Mouse (Mus musculus) forebrain, embryonic 10.5 days (tissue): ENCODE measurements around the gene Farp2. TPM values are rescaled to one million over a fixed set of nuclear protein-coding genes. Genes with fewer than 3 reads are reported as not detected.

ENCODE experiments used
- DNase-seq: peaks from one replicate; pipeline ENCODE4 v3.0.0-alpha.2; 2017; ENCODE audit warnings: low spot score; ENCODE audit errors: extremely low spot score
- H3K27ac ChIP-seq: fragments of 300-500 bp; sonication (generic); 2 replicates; pipeline ENCODE4 v1.5.1; 2016; ENCODE audit warnings: mild to moderate bottlenecking
- H3K27me3 ChIP-seq: fragments of 300-500 bp; sonication (generic); 2 replicates; pipeline ENCODE4 v1.6.1; 2016; ENCODE audit warnings: mild to moderate bottlenecking; ENCODE audit not compliant: poor library complexity, severe bottlenecking
- H3K36me3 ChIP-seq: fragments of 300-500 bp; sonication (generic); replicated peaks from 2 replicates; pipeline ENCODE4 v1.6.1; 2016; ENCODE audit warnings: mild to moderate bottlenecking, moderate library complexity
- H3K4me1 ChIP-seq: fragments of 300-500 bp; sonication (generic); 2 replicates; pipeline ENCODE4 v1.6.1; 2016
- H3K4me3 ChIP-seq: fragments of 300-500 bp; sonication (generic); 2 replicates; pipeline ENCODE4 v1.5.1; 2016; ENCODE audit warnings: mild to moderate bottlenecking, moderate library complexity
- H3K9me3 ChIP-seq: fragments of 300-500 bp; sonication (generic); 2 replicates; pipeline ENCODE4 v1.6.1; 2016; ENCODE audit warnings: mild to moderate bottlenecking, moderate library complexity
- WGBS: fragments of 180-500 bp; shearing (Covaris S2); methylation state at CpG from one replicate; pipeline ENCODE4 v1.1.7; 2016; 5-methylcytosine and 5-hydroxymethylcytosine counted together
- polyA plus RNA-seq: library from polyadenylated mRNA; unstranded; fragments of >200 nt; fragmentation: Nextera tagmentation; extraction: Ambion mirVana; gene quantifications from 2 replicates; pipeline ENCODE4 v1.2.1, GENCODE M21; 2016

Gene Farp2
- polyA plus RNA-seq, 1 experiment from 2014 or later, result 4.8 TPM

- no peak overlapping the region for H3K4me3 ChIP-seq
- WGBS, result 82% methylated on average over 4 of the region's 4 CpGs
- H3K9me3 ChIP-seq, result no peaks in the 10 kb centered on the region
- H3K36me3 ChIP-seq, result peaks cover 41% of the 10 kb centered on the region
- H3K4me1 ChIP-seq, result no peaks in the 10 kb centered on the region; the same call in 1 of the 2 replicates
- no peak for DNase-seq
- H3K27me3 ChIP-seq, result no peaks in the 10 kb centered on the region
- peak overlapping the region; percentile 40 for H3K27ac ChIP-seq
Observed at GRCm38 (mm10) chr1:93618059-93618748, 106.3 kb downstream of the Farp2 start.

GRCm38 (mm10) chr1:93618948-93619347 is 107.1 kb downstream of the Farp2 start:
- WGBS, result 84% methylated on average over 5 of the region's 5 CpGs
- H3K36me3 ChIP-seq, result peaks cover 49% of the 10 kb centered on the region

GRCm38 (mm10) chr1:93624502-93624901 is 112.6 kb downstream of the Farp2 start:
- Histone ChIP-seq H3K36me3 (peaks cover 94% of the 10 kb centered on the region), H3K27me3 (no peaks in the 10 kb centered on the region), H3K4me1 (no peaks in the 10 kb centered on the region), H3K4me3 (no peak overlapping the region), H3K9me3 (no peaks in the 10 kb centered on the region), H3K27ac (no peak overlapping the region)
- WGBS, result 78% methylated on average over 1 of the region's 1 CpGs
- no peak for DNase-seq

More at GRCm38 (mm10) chr1:93618948-93619347, 107.1 kb downstream of the Farp2 start:
- Histone ChIP-seq H3K4me3 (no peak overlapping the region), H3K9me3 (no peaks in the 10 kb centered on the region), H3K27me3 (no peaks in the 10 kb centered on the region), H3K4me1 (no peaks in the 10 kb centered on the region; the same call in 1 of the 2 replicates), H3K27ac (peak overlapping the region; percentile 40; the same call in 1 of the 2 replicates)
- no peak for DNase-seq

- no peak overlapping the region for H3K27ac ChIP-seq
- H3K27me3 ChIP-seq, result no peaks in the 10 kb centered on the region
- H3K4me1 ChIP-seq, result peaks cover 22% of the 10 kb centered on the region
- H3K4me3 ChIP-seq, result no peak overlapping the region
- 89% methylated on average over 3 of the region's 3 CpGs for WGBS
- H3K36me3 ChIP-seq, result peaks cover 69% of the 10 kb centered on the region
- no peak for DNase-seq
- no peaks in the 10 kb centered on the region for H3K9me3 ChIP-seq
Observed at GRCm38 (mm10) chr1:93630796-93631195, 118.9 kb downstream of the Farp2 start.

GRCm38 (mm10) chr1:93632723-93633122 is 120.8 kb downstream of the Farp2 start:
- Histone ChIP-seq H3K36me3 (peaks cover 50% of the 10 kb centered on the region), H3K4me1 (peaks cover 28% of the 10 kb centered on the region), H3K27ac (no peak overlapping the region), H3K4me3 (no peak overlapping the region), H3K27me3 (no peaks in the 10 kb centered on the region), H3K9me3 (no peaks in the 10 kb centered on the region)
- WGBS, result 96% methylated on average over 3 of the region's 3 CpGs
- no peak for DNase-seq

- Histone ChIP-seq H3K4me1 (peaks cover 28% of the 10 kb centered on the region), H3K4me3 (peak overlapping the region; percentile 97), H3K27me3 (no peaks in the 10 kb centered on the region), H3K27ac (peak overlapping the region; percentile 94), H3K36me3 (peaks cover 33% of the 10 kb centered on the region), H3K9me3 (no peaks in the 10 kb centered on the region)
- DNase-seq, result no peak
- 12% methylated on average over 6 of the region's 6 CpGs for WGBS
Observed at GRCm38 (mm10) chr1:93634481-93634891, 122.6 kb downstream of the Farp2 start.

- no peaks in the 10 kb centered on the region for H3K27me3 ChIP-seq
- H3K9me3 ChIP-seq, result no peaks in the 10 kb centered on the region
- peaks cover 28% of the 10 kb centered on the region for H3K36me3 ChIP-seq
- peak overlapping the region; percentile 94 for H3K27ac ChIP-seq
- DNase-seq, result no peak
- H3K4me3 ChIP-seq, result peak overlapping the region; percentile 97
- peaks cover 28% of the 10 kb centered on the region for H3K4me1 ChIP-seq
- under 1% methylated on average over 58 of the region's 58 CpGs for WGBS
Observed at GRCm38 (mm10) chr1:93635091-93635579, 123.3 kb downstream of the Farp2 start.

- H3K27me3 ChIP-seq, result no peaks in the 10 kb centered on the region
- H3K9me3 ChIP-seq, result no peaks in the 10 kb centered on the region
- H3K4me3 ChIP-seq, result peak overlapping the region; percentile 97
- H3K36me3 ChIP-seq, result peaks cover 23% of the 10 kb centered on the region
- H3K27ac ChIP-seq, result peak overlapping the region; percentile 94
- peak; percentile 99 for DNase-seq
- WGBS, result 1% methylated on average over 44 of the region's 44 CpGs
- H3K4me1 ChIP-seq, result peaks cover 28% of the 10 kb centered on the region
Observed at GRCm38 (mm10) chr1:93635580-93636192, 123.8 kb downstream of the Farp2 start.

GRCm38 (mm10) chr1:93636211-93636897 is 124.5 kb downstream of the Farp2 start:
- peaks cover 17% of the 10 kb centered on the region for H3K36me3 ChIP-seq
- H3K27ac ChIP-seq, result peak overlapping the region; percentile 94
- H3K4me1 ChIP-seq, result peaks cover 28% of the 10 kb centered on the region
- WGBS, result 31% methylated on average over 7 of the region's 7 CpGs
- no peak for DNase-seq
- peak overlapping the region; percentile 97 for H3K4me3 ChIP-seq
- no peaks in the 10 kb centered on the region for H3K9me3 ChIP-seq
- H3K27me3 ChIP-seq, result no peaks in the 10 kb centered on the region

GRCm38 (mm10) chr1:93641978-93642377 is 130.1 kb downstream of the Farp2 start:
- WGBS, result 87% methylated on average over 2 of the region's 2 CpGs
- Histone ChIP-seq H3K4me3 (no peak overlapping the region), H3K27me3 (no peaks in the 10 kb centered on the region), H3K9me3 (no peaks in the 10 kb centered on the region; the same call in 1 of the 2 replicates), H3K27ac (no peak overlapping the region), H3K36me3 (no peaks in the 10 kb centered on the region), H3K4me1 (no peaks in the 10 kb centered on the region)
- no peak for DNase-seq

- H3K4me3 ChIP-seq, result no peak overlapping the region
- H3K4me1 ChIP-seq, result no peaks in the 10 kb centered on the region
- no peaks in the 10 kb centered on the region; the same call in 1 of the 2 replicates for H3K9me3 ChIP-seq
- WGBS, result 92% methylated on average over 2 of the region's 2 CpGs
- H3K27me3 ChIP-seq, result no peaks in the 10 kb centered on the region
- no peak overlapping the region for H3K27ac ChIP-seq
- DNase-seq, result no peak
- no peaks in the 10 kb centered on the region for H3K36me3 ChIP-seq
Observed at GRCm38 (mm10) chr1:93642692-93643091, 130.8 kb downstream of the Farp2 start.

- no peak overlapping the region for H3K4me3 ChIP-seq
- no peaks in the 10 kb centered on the region for H3K36me3 ChIP-seq
- no peak overlapping the region for H3K27ac ChIP-seq
- no peak for DNase-seq
- no peaks in the 10 kb centered on the region for H3K9me3 ChIP-seq
- WGBS, result 87% methylated on average over 5 of the region's 5 CpGs
- H3K27me3 ChIP-seq, result no peaks in the 10 kb centered on the region
- peaks cover 9% of the 10 kb centered on the region; the same call in 1 of the 2 replicates for H3K4me1 ChIP-seq
Observed at GRCm38 (mm10) chr1:93649604-93650172, 137.8 kb downstream of the Farp2 start.
